Mouse (Mus musculus): ENCODE data around the gene Sgf29.

DNA sequence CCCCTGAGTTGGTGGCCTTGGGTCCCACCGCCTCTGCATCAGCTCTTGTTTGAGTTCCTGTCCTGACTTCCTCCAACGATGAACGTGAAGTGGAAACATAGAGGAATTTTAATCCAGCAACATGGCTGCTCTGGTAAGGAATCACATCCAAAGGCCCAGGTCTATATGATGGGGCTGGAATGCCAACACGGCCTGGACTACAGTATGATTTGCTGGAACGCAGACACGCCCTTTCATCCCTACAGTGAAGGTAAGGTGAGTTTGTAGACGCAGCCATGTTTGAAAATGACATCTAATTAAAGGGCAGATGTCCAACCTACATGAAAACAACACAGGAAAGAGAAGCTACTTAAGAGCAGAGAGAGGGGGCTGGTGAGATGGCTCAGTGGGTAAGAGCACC is 44.7 kb downstream of the Sgf29 start:
- no peak for TF ChIP-seq EP300 (IDR thresholded peaks at IDR 0.05)
- no peak for TF ChIP-seq CTCF (IDR thresholded peaks at IDR 0.05)
